Mouse (Mus musculus): ENCODE measurements at regions not wholly inside any gene's neighbourhood (a gene's known extent, or its start where the extent isn't known, plus 50 kb on each side); places are given as distances from the start of the nearest gene placed in this dataset.

- DNase-seq (ENCODE audit: low spot score in 2 of 2) = no peak
These were observed 58.0 kb upstream of the Ercc6l2 start for GRCm38 (mm10) chr13:63757061-63757460.

GRCm38 (mm10) chr13:63761542-63761941 lies 53.5 kb upstream of the Ercc6l2 start:
- DNase-seq (ENCODE audit: low spot score in 2 of 2) = no peak
